Mouse (Mus musculus): ENCODE measurements around the gene Paqr8.

The Paqr8 gene

GRCm38 (mm10) chr1:20973389-20973788, 83.0 kb downstream of the Paqr8 start:
- DNase-seq (ENCODE audit: low spot score in 2 of 2) = no peak

- DNase-seq (ENCODE audit: low spot score in 2 of 2) = no peak
These were observed 84.1 kb downstream of the Paqr8 start for GRCm38 (mm10) chr1:20974341-20975135.

GRCm38 (mm10) chr1:20980553-20980952, 90.1 kb downstream of the Paqr8 start:
- DNase-seq (ENCODE audit: low spot score in 2 of 2) = no peak

- DNase-seq (ENCODE audit: low spot score in 2 of 2) = no peak
These were observed 91.4 kb downstream of the Paqr8 start for GRCm38 (mm10) chr1:20981764-20982163.

GRCm38 (mm10) chr1:20984103-20984502, 93.7 kb downstream of the Paqr8 start:
- no peak for DNase-seq (ENCODE audit: low spot score in 2 of 2)

GRCm38 (mm10) chr1:20984582-20984981, 94.2 kb downstream of the Paqr8 start:
- DNase-seq (ENCODE audit: low spot score in 2 of 2) = no peak

- no peak for DNase-seq (ENCODE audit: low spot score in 2 of 2)
These were observed 96.1 kb downstream of the Paqr8 start for GRCm38 (mm10) chr1:20986378-20987056.

All from right cerebral cortex, postnatal 36 days (tissue).